Mouse (Mus musculus) lung, embryonic 16.5 days (tissue): ENCODE results near the gene Idh3a. TPM values are rescaled to one million over a fixed set of nuclear protein-coding genes. Genes with fewer than 3 reads are reported as not detected.

Experiments
- ATAC-seq: fragments of 200-750 bp; cut with Nextera tagmentation; 2 replicates; pipeline ENCODE4 v1.8.0; 2017; ENCODE audit warnings: low read depth, mild to moderate bottlenecking, moderate library complexity
- H3K27ac ChIP-seq: fragments of 300-500 bp; sonication (generic); 2 replicates; pipeline ENCODE4 v1.5.1; 2014; ENCODE audit warnings: mild to moderate bottlenecking, control low read depth, low read length
- H3K27me3 ChIP-seq: fragments of 300-500 bp; sonication (generic); 2 replicates; pipeline ENCODE4 v1.6.1; 2014; ENCODE audit warnings: low read depth, low read length, mixed read lengths; ENCODE audit not compliant: control insufficient read depth, insufficient read depth
- H3K36me3 ChIP-seq: fragments of 300-500 bp; sonication (generic); 2 replicates; pipeline ENCODE4 v1.6.1; 2014; ENCODE audit warnings: low read length; ENCODE audit not compliant: control insufficient read depth, insufficient read depth
- H3K4me1 ChIP-seq: fragments of 300-500 bp; sonication (generic); replicated peaks from 2 replicates; pipeline ENCODE4 v1.6.1; 2014; ENCODE audit warnings: low read length, mixed read lengths; ENCODE audit not compliant: control insufficient read depth, insufficient read depth
- H3K4me2 ChIP-seq: fragments of 300-500 bp; sonication (generic); 2 replicates; pipeline ENCODE4 v1.6.1; 2014; ENCODE audit warnings: low read depth, low read length, control low read depth
- H3K4me3 ChIP-seq: fragments of 300-500 bp; sonication (generic); 2 replicates; pipeline ENCODE4 v1.5.1; 2014; ENCODE audit warnings: mild to moderate bottlenecking, low read length, control low read depth
- H3K9ac ChIP-seq: fragments of 300-500 bp; sonication (generic); 2 replicates; pipeline ENCODE4 v1.6.1; 2014; ENCODE audit warnings: low read length, control low read depth
- H3K9me3 ChIP-seq: fragments of 300-500 bp; sonication (generic); 2 replicates; pipeline ENCODE4 v1.6.1; 2016; ENCODE audit warnings: low read length; ENCODE audit not compliant: control insufficient read depth
- WGBS: fragments of 180-500 bp; shearing (Covaris S2); extraction: QIAGEN DNeasy Blood & Tissue Kit; methylation state at CpG from one replicate; pipeline ENCODE4 v1.1.7; 2014; 5-methylcytosine and 5-hydroxymethylcytosine counted together
- polyA plus RNA-seq: library from polyadenylated mRNA; unstranded; fragments of >200 nt; fragmentation: Nextera tagmentation; extraction: Ambion mirVana; gene quantifications from 2 replicates; pipeline ENCODE4 v1.2.1, GENCODE M21; 2015

Idh3a gene
- polyA plus RNA-seq, 1 experiment from 2014 or later, result 100 TPM

- WGBS, result 21% methylated on average over 2 of the region's 2 CpGs
- no peaks in the 10 kb centered on the region for H3K27me3 ChIP-seq
- H3K4me3 ChIP-seq, result no peak overlapping the region
- H3K4me1 ChIP-seq, result no peaks in the 10 kb centered on the region
- no peak overlapping the region for H3K27ac ChIP-seq
- no peak for ATAC-seq
- no peak overlapping the region for H3K4me2 ChIP-seq
- H3K36me3 ChIP-seq, result no peaks in the 10 kb centered on the region
- H3K9me3 ChIP-seq, result no peaks in the 10 kb centered on the region
- H3K9ac ChIP-seq, result no peak overlapping the region
These were observed 53.1 kb downstream of the Idh3a start for GRCm38 (mm10) chr9:54639192-54639591.

GRCm38 (mm10) chr9:54641548-54641947 is 55.4 kb downstream of the Idh3a start:
- no peaks in the 10 kb centered on the region for H3K9me3 ChIP-seq
- WGBS, result 73% methylated on average over 3 of the region's 3 CpGs

DNA sequence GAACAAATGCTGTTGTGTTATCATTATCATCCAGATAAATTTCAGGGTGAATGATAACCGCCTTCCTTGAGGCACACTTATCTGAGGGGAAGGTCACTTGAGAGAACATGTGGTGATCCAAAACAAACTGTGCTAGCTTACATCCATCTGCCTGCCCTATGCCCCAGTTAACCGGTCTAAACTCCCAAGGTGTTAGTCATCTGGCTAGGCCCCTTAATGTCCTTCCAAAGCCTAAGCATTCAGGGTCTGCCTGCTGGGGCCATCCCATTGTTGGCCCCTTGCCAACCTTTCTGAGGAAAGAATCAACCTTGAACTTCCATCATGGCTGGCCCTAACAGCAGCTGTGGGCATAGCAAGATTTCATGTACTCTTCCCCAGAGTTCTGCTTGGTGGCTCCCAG is 56.0 kb downstream of the Idh3a start:
- H3K27ac ChIP-seq, result no peak overlapping the region
- 67% methylated on average over 2 of the region's 2 CpGs for WGBS
- no peaks in the 10 kb centered on the region for H3K4me1 ChIP-seq
- H3K4me2 ChIP-seq, result no peak overlapping the region
- no peak overlapping the region for H3K9ac ChIP-seq
- no peaks in the 10 kb centered on the region for H3K27me3 ChIP-seq
- H3K4me3 ChIP-seq, result no peak overlapping the region
- no peak for ATAC-seq
- no peaks in the 10 kb centered on the region for H3K9me3 ChIP-seq
- H3K36me3 ChIP-seq, result no peaks in the 10 kb centered on the region

More at GRCm38 (mm10) chr9:54641548-54641947, 55.4 kb downstream of the Idh3a start:
- Histone ChIP-seq H3K9ac (no peak overlapping the region), H3K36me3 (no peaks in the 10 kb centered on the region), H3K27ac (no peak overlapping the region), H3K4me3 (no peak overlapping the region), H3K4me2 (no peak overlapping the region), H3K4me1 (no peaks in the 10 kb centered on the region), H3K27me3 (no peaks in the 10 kb centered on the region)
- no peak for ATAC-seq

GRCm38 (mm10) chr9:54642556-54642955 is 56.4 kb downstream of the Idh3a start:
- no peak for ATAC-seq
- Histone ChIP-seq H3K27me3 (no peaks in the 10 kb centered on the region), H3K4me2 (no peak overlapping the region), H3K9ac (no peak overlapping the region), H3K27ac (no peak overlapping the region), H3K36me3 (no peaks in the 10 kb centered on the region), H3K4me3 (no peak overlapping the region), H3K9me3 (no peaks in the 10 kb centered on the region), H3K4me1 (no peaks in the 10 kb centered on the region)
- WGBS, result 42% methylated on average over 4 of the region's 4 CpGs

DNA sequence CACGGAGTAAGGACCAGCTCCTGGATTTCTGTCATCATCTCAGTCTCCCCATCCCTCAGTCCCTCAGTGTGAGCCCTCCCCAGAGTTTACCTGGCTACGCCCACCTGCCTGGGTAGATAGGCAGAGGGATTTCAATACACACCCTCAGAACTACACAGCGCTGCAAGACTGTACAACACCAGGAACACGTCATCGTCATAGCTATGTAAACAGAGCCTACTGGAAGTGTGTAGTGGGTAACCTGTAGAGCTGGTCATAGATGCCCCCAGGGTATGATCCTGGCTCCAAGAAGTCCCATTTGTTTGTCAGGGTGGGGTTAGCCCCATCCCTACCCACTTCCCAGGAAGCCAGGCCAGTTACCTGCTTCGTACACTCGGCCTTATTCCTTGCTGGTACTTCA is 57.0 kb downstream of the Idh3a start:
- no peaks in the 10 kb centered on the region for H3K36me3 ChIP-seq
- WGBS, result 72% methylated on average over 7 of the region's 7 CpGs
- H3K27me3 ChIP-seq, result no peaks in the 10 kb centered on the region
- H3K9ac ChIP-seq, result no peak overlapping the region
- no peak overlapping the region for H3K27ac ChIP-seq
- H3K9me3 ChIP-seq, result no peaks in the 10 kb centered on the region
- H3K4me2 ChIP-seq, result no peak overlapping the region
- H3K4me1 ChIP-seq, result no peaks in the 10 kb centered on the region
- no peak overlapping the region for H3K4me3 ChIP-seq
- no peak for ATAC-seq

DNA sequence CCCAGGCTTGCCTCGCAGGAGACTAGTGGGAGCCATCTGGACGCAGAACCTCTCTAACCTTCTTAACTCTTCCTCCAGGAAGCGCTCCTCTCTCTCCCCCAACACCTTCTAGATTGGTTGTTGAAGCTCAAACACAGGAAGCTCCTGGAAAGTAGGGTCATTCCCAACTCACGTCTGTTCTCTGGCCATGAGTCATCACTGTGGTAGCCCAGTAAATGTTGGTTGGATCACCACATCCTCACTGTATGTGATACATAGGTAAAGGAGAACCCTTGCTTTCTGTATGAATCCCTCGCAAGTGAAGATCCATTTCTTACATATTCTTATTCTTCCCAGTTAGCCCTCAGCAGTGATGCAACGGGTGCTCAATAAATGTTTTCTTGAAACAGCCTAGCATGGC is 59.4 kb downstream of the Idh3a start:
- 74% methylated on average over 6 of the region's 6 CpGs for WGBS

DNA sequence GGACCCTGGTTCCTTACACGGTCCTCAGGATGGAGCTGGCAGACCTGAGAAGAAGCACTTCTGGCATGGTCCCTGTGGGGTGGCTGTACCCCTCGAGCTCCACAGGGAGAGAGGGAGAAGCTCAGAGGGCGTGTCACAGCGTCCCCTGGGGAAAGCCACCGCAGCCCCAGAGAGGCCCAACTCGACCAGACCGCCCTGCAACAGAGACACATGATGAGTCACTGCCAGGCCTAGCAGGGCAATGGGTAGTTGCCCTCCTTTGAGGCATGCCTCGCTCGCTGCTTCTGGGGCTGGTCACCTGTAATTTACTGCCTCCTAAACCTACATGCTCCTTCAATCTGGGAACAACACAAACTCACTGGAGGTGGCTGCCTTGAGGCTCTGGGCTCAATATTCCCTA is 60.1 kb downstream of the Idh3a start:
- Histone ChIP-seq H3K9me3 (no peaks in the 10 kb centered on the region), H3K4me2 (no peak overlapping the region), H3K36me3 (no peaks in the 10 kb centered on the region), H3K4me3 (no peak overlapping the region), H3K4me1 (no peaks in the 10 kb centered on the region), H3K27ac (no peak overlapping the region), H3K9ac (no peak overlapping the region), H3K27me3 (no peaks in the 10 kb centered on the region)
- WGBS, result 67% methylated on average over 8 of the region's 9 CpGs
- no peak for ATAC-seq

More for the DNA sequence above, 59.4 kb downstream of the Idh3a start:
- no peaks in the 10 kb centered on the region for H3K36me3 ChIP-seq
- H3K4me1 ChIP-seq, result no peaks in the 10 kb centered on the region
- no peak for ATAC-seq
- H3K9ac ChIP-seq, result no peak overlapping the region
- H3K9me3 ChIP-seq, result no peaks in the 10 kb centered on the region
- no peak overlapping the region for H3K27ac ChIP-seq
- H3K4me3 ChIP-seq, result no peak overlapping the region
- H3K4me2 ChIP-seq, result no peak overlapping the region
- H3K27me3 ChIP-seq, result no peaks in the 10 kb centered on the region

GRCm38 (mm10) chr9:54647456-54647855 is 61.3 kb downstream of the Idh3a start:
- WGBS, result 34% methylated on average over 2 of the region's 2 CpGs
- no peak for ATAC-seq

GRCm38 (mm10) chr9:54649360-54649759 is 63.2 kb downstream of the Idh3a start:
- Histone ChIP-seq H3K9ac (no peak overlapping the region), H3K4me1 (no peaks in the 10 kb centered on the region), H3K36me3 (no peaks in the 10 kb centered on the region), H3K27me3 (no peaks in the 10 kb centered on the region), H3K4me3 (no peak overlapping the region), H3K9me3 (no peaks in the 10 kb centered on the region), H3K27ac (no peak overlapping the region), H3K4me2 (no peak overlapping the region)
- 64% methylated on average over 1 of the region's 1 CpGs for WGBS
- no peak for ATAC-seq

More at GRCm38 (mm10) chr9:54647456-54647855, 61.3 kb downstream of the Idh3a start:
- Histone ChIP-seq H3K36me3 (no peaks in the 10 kb centered on the region), H3K4me1 (no peaks in the 10 kb centered on the region), H3K4me2 (no peak overlapping the region), H3K27ac (no peak overlapping the region), H3K9ac (no peak overlapping the region), H3K27me3 (no peaks in the 10 kb centered on the region), H3K9me3 (no peaks in the 10 kb centered on the region), H3K4me3 (no peak overlapping the region)

DNA sequence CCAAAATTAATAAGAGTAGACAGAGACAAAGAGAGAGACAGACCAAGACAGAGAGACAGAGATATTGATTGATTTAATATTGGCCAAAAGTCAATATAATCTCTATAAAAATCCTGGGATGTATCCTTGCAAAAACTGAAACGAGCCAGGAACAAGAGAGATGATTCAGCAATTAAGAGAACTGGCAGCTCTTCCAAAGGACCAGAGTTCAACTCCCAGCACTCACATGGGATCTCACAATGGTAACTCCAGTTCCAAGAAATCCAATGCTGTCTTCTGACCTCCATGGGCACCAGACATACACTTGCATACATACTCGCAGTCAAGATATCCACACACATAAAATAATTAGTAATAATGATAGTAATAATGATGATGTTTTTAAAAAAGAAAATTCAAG is 66.6 kb downstream of the Idh3a start:
- ATAC-seq, result no peak
- no peak overlapping the region for H3K4me3 ChIP-seq
- H3K27ac ChIP-seq, result no peak overlapping the region
- H3K27me3 ChIP-seq, result no peaks in the 10 kb centered on the region
- H3K9ac ChIP-seq, result no peak overlapping the region
- no peaks in the 10 kb centered on the region for H3K4me1 ChIP-seq
- 72% methylated on average over 2 of the region's 2 CpGs for WGBS
- no peaks in the 10 kb centered on the region for H3K9me3 ChIP-seq
- H3K36me3 ChIP-seq, result no peaks in the 10 kb centered on the region
- H3K4me2 ChIP-seq, result no peak overlapping the region
